Mouse (Mus musculus): ENCODE results near the gene Rgs6.

Rgs6 gene

DNA sequence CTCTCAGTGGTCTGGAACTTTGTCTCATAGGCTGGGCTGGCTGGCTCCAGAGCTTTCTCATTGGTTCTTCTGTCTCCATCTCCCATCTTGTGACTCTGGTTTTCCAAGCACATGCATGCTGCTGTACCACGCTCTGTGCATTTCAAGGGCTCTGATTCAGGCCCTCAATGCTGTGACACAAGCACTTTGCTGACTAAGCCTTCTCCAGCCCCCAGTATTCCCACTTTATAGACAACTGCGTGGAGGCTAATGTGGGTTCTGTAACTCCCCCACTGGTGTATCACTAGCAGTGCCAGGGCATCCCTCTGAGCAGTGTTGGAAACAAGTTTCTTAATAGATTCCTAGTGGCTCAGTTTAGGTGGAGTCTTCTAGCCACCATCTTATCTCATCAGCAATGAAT lies 174.0 kb downstream of the Rgs6 start:
- no peak for DNase-seq (ENCODE audit: low read depth)

GRCm38 (mm10) chr12:82768726-82769125 lies 180.6 kb downstream of the Rgs6 start:
- no peak for DNase-seq (ENCODE audit: low read depth)

GRCm38 (mm10) chr12:82772215-82772614 lies 184.1 kb downstream of the Rgs6 start:
- no peak for DNase-seq (ENCODE audit: low read depth)

- no peak for DNase-seq (ENCODE audit: low read depth)
Observed at GRCm38 (mm10) chr12:82774576-82774975, 186.5 kb downstream of the Rgs6 start.

GRCm38 (mm10) chr12:82776686-82777085 lies 188.6 kb downstream of the Rgs6 start:
- no peak for DNase-seq (ENCODE audit: low read depth)

DNA sequence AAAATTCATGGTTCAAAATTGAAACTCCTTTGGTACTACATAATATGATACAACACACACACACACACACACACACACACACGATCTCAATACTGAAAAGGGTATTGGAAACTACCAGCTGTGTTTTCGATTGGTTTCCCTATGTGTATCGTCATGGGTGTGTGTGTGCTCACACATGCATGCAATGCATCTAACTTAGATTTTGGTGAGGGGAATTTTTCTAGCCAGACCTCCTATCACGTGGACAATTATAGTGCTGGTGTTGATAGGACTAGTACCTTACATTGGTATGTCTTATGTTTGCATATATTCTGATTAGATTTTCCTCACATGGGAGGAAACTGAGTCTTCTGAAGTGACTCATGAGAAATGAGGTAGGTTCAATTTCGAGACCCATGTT lies 192.8 kb downstream of the Rgs6 start:
- DNase-seq (ENCODE audit: low read depth): no peak

DNA sequence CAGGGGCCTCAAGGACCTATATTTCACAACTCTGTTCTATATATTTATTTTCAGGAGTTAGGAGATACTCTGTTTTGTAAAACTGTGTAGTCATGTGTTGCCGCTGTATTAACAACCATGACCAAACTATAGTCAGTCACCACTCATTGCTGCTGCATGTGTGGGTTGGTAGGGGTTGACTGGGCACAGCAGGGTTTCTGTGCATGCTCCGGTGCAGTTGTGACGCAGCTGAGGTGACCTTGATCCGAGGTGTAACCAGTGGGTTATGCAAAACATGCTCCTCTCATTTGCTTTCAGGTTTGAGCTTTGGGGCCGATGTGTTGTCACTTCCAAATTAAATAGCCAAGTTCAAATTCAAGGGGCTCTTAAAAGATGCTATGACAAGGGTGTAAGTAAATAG lies 193.3 kb downstream of the Rgs6 start:
- DNase-seq (ENCODE audit: low read depth): no peak

DNA sequence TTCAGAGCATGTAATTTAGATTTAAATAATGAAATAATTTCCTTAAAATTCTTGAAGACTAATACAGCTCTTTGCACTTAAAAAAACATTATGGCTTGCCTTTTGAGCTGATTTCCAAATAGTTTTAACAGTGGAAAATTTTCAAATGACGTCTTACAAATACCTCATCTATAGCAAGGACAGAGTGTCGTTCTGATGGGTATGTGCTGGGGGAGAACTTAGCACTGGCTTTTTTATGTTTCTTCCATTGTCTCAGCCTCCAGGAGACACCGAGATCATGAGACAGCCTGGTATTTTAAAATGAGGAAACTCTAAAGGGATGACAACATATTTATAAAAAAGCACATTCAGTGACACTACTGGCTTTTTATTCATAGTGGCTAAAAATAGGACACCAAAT lies 204.0 kb downstream of the Rgs6 start:
- no peak for DNase-seq (ENCODE audit: low read depth)

DNA sequence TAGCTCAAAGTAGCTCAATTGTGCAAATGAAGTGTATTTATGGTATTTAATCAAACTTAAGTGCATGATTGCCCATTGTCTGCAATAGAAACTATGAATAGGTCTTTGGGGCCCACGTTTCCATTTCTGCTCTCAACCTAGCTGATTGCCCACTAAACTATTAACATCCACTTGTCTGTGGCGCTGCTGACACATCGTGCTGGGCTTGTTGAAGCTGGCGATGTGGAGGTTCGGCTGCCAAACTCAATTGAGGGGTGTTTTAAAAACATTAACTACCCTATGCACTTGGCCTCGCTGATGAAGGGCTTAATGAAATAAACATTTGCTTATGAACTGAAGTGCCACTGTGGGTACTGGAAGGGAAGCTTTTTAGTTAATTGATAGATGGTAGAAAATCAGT lies 211.8 kb downstream of the Rgs6 start:
- no peak for DNase-seq (ENCODE audit: low read depth)

- no peak for DNase-seq (ENCODE audit: low read depth)
Observed at GRCm38 (mm10) chr12:82801736-82802135, 213.6 kb downstream of the Rgs6 start.

GRCm38 (mm10) chr12:82802711-82803110 lies 214.6 kb downstream of the Rgs6 start:
- DNase-seq (ENCODE audit: low read depth): no peak

DNA sequence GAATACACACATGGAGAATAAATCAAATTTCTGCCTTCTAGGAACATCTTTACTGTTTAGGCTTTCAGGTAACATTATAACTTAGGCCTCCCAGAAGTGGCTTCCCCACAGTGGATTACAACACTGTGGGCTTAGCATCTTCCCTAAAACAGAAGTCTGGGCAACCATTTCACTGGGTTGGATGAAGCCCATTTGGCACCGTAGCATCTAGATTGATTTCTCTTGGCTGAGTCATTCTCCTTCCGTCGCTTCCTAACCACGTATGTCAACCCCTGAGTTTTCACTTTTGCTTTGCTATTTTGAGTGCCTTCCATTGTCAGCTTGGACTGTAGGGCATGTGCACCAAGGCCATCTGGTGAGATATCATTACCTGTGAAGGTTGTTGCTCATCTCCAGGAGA lies 217.1 kb downstream of the Rgs6 start:
- no peak for DNase-seq (ENCODE audit: low read depth)

- DNase-seq (ENCODE audit: low read depth): no peak
Observed at GRCm38 (mm10) chr12:82810631-82811030, 222.5 kb downstream of the Rgs6 start.

DNA sequence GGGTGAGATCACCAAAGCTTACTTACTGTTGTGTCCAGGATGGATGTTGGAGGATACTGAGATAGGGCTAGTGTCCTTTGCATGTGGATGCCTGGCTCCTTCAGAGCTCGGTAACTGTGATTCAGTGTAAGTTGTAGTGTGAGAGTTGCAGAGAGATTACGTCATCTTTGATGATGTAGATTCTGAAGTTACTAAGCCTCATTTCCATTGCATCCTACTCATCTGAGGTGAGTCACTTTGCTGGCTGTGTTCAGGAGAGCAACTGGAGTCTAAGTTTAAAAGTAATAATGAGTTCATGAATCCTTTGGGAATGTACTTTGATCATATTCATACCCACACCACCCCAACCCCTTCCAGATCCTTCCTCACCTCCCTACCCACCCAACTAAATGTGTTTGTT lies 227.9 kb downstream of the Rgs6 start:
- DNase-seq (ENCODE audit: low read depth): no peak

GRCm38 (mm10) chr12:82819328-82819727 lies 231.2 kb downstream of the Rgs6 start:
- no peak for DNase-seq (ENCODE audit: low read depth)

GRCm38 (mm10) chr12:82819991-82820390 lies 231.9 kb downstream of the Rgs6 start:
- DNase-seq (ENCODE audit: low read depth): no peak

GRCm38 (mm10) chr12:82822821-82823620 lies 234.9 kb downstream of the Rgs6 start:
- DNase-seq (ENCODE audit: low read depth): no peak

DNA sequence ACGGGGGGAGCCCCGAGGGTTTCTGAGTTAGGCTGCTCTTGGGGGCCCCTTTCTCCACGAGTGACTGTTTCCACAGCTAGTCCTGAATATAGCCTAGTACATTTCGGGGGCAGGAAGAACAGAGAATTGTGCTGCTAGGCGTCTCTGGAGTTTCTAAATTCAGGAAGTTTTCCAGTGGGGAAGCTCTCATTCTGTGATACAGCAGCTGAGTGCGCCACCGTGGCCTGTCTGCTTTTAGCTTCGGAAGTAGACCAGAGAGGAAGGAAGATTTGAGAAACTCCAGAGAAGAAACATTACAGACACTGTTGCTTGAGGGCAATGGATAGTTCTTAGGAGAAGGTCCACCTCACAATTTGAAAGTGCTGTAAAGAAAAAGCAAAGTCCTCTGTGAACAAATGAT lies 242.2 kb downstream of the Rgs6 start:
- no peak for DNase-seq (ENCODE audit: low read depth)

GRCm38 (mm10) chr12:82838544-82838943 lies 250.5 kb downstream of the Rgs6 start:
- no peak for DNase-seq (ENCODE audit: low read depth)

GRCm38 (mm10) chr12:82841566-82841965 lies 253.5 kb downstream of the Rgs6 start:
- no peak for DNase-seq (ENCODE audit: low read depth)

GRCm38 (mm10) chr12:82848304-82848872 lies 260.3 kb downstream of the Rgs6 start:
- no peak for DNase-seq (ENCODE audit: low read depth)

- DNase-seq (ENCODE audit: low read depth): no peak
Observed at GRCm38 (mm10) chr12:82854902-82855301, 266.8 kb downstream of the Rgs6 start.

DNA sequence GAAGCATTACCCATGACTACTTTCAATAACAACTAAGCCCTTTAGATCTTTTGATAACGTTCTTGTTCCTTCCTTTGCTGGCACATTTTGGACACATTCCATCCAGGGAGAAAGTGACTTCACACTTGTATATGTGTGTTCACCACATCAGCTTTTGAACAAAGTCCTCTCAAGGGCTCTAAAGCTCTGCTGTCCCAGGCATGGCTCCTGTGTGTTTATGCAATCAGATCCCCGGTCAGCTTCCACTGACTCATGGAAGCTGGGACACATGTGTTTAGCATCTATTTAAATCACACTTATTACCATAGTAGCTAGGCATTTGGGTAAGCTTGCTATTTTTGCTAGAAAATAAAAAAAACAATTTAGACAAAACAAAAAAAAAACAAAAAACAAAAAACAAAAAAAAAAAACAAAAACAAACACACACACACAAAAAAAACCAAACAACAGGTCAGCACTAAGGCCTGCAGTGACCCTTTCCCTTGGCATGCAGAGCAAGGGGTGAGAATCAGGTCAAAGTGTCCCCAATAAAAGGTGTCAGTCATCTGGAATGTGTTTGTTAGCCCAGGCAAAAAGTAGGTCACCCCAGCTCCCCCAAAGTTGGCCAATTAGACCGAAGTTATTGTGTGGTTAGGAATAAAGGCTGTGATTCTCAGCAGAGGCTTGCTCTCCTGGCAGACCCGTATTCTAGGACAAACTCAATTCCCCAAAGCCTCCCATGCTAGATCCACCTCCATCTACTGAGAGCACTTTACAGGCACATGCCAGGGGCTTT lies 267.4 kb downstream of the Rgs6 start:
- DNase-seq (ENCODE audit: low read depth): no peak

All from fibroblast of lung, adult 2 months (primary cell).